Mouse (Mus musculus): ENCODE data around the gene Hoxb8.

GRCm38 (mm10) chr11:96281855-96282570 is at the start of gene Hoxb8:
- no peak for TF ChIP-seq GATA1 (IDR thresholded peaks at IDR 0.05; ENCODE audit: borderline replicate concordance, low read length)
- no peak for TF ChIP-seq FLI1 (IDR thresholded peaks at IDR 0.05; ENCODE audit: low read length)
